Mouse (Mus musculus) brain, embryonic 18.5 days (tissue): ENCODE results near the gene Scrt2.

ENCODE experiments used
- DNase-seq: peaks from one replicate; pipeline ENCODE4 v3.0.0-alpha.2; 2012; ENCODE audit warnings: low read depth, low spot score

Scrt2 gene

GRCm38 (mm10) chr2:152142571-152142970, 61.2 kb downstream of the Scrt2 start:
- DNase-seq: no peak

DNA sequence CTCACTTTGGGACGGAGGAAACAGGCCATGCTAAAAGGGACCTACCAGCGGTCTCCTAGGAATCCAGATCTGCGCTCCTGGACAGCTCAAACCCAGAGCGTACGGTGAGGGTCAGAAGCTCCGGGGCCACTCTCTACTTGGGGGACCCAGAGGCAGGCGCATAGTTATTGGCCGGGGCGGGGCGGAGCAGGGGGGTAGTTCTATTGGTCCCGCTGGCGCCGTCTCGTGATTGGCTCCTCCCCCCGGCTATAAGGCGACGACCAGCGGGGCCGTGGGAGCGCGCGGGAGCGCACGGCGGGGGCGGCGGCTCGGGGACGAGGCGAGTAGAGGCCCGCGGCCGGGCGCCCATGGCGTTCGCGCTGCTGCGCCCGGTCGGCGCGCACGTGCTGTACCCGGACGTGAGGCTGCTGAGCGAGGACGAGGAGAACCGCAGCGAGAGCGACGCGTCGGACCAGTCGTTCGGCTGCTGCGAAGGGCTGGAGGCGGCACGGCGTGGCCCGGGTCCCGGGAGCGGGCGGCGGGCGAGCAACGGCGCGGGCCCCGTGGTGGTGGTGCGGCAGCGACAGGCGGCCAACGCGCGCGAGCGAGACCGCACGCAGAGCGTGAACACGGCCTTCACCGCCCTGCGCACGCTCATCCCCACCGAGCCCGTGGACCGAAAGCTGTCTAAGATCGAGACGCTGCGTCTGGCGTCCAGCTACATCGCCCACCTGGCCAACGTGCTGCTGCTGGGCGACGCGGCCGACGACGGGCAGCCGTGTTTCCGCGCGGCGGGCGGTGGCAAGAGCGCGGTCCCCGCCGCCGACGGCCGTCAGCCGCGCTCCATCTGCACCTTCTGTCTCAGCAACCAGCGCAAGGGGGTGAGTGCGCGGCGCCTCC, 62.2 kb downstream of the Scrt2 start, which contains the start of gene Tcf15:
Tcf15 (plus strand) TSS at position 283 of the 879 bp plus-strand sequence.
- no peak for DNase-seq

- no peak for DNase-seq
Observed at GRCm38 (mm10) chr2:152144158-152144450, 62.8 kb downstream of the Scrt2 start.

DNA sequence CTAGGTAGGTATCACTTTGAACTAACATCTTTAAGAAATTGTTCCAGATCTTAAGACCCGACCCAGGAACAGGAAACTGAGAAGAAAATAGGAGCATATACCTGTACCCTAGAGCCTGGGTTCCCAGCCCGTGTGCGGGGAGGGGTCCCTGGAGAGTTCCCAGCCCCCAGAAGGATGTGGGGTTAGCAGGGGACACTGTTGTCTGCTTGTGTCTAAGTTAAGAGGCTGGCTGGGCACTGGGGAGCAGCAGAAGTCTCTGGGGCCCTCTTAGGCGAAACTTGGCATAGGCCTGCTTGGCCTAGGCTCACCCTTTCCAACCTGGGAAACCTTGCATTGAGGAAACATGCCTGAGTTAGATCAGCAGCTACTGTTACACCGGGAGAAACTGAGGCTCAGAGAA, 63.2 kb downstream of the Scrt2 start:
- DNase-seq: no peak
